Comparison of ENCODE assay signal across 8 mouse cellular contexts in the genomic region with DNA sequence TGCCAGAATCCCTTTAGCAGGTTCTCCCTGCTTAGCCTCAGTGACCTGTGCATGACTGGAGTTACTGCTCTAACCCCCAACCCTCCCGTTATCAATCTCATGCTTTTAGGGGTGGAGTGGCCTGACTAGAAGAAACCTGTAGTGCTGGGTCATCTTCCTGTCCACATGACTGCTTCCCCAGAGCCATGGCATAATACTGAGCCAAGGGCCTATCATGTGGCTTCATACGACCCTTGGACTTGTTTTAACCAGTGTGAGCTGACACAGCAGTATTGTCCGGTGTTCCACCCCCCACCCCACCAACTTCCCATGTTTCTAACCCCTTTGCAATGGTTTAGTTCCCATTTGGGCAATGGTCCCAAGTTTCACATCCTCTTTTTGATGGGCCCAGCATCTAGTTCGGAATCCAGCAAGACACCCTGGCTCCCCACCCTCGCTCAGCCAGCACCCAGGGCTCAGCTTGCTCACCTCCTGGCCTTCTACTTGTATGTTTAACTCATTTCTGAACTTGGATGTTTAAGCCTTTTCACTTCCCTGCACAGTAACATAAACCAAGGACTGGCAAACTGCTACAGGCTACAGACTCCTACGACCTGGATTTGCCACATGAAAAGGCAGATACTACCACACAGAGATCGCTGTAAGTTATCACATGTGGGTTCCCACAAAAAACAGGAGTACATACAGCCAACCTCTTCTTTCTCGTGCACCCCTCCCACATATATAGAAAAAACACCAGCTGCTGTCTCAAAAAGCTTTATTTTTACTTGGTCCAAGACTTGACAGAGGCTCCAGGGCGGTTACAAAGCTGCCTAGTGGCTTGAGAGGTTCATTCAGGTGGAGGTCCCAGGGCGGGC. TPM values are rescaled to one million over a fixed set of nuclear protein-coding genes. Genes with fewer than 3 reads are reported as not detected.
DNase-seq lines count a peak whose midpoint lies in the region; ATAC-seq and TF ChIP-seq lines count a peak whose summit lies in the region.

No protein-coding gene starts in this region.

- intact Hi-C loops in gastrocnemius, postnatal 14 days (cut with DNase I; ENCODE audit: low total_unique reads): no loop called here

- ATAC-seq in hematopoietic stem cell, adult 5-6 weeks (replicated peaks in 1 of 2; ENCODE audit: insufficient read depth in 1 of 2, low FRiP score in 2 of 2, low TSS enrichment in 1 of 2, low read depth in 1 of 2, poor library complexity in 2 of 2, severe bottlenecking in 2 of 2): peak; percentile 9 to 18; a peak in 3 of 4 replicates
- no peak for ATAC-seq in limb, embryonic 14.5 days (ENCODE audit: low FRiP score, low read depth)
- peak; percentile 57 for ATAC-seq in monocyte, adult 5-6 weeks (replicated peaks; ENCODE audit: insufficient number of reproducible peaks, low FRiP score, low TSS enrichment, poor library complexity, severe bottlenecking)
- no peak for ATAC-seq in activated CD4-positive, CD25-positive, alpha-beta regulatory T cell, adult 4 months

- peak; percentile 24; the same call in 1 of the 2 replicates for TF ChIP-seq POLR2A in cortical plate, adult 2 months (IDR thresholded peaks at IDR 0.05; ENCODE audit: extremely low read depth, insufficient read depth, low read length)
- TF ChIP-seq POLR2A in limb, embryonic 14.5 days (IDR thresholded peaks at IDR 0.05; ENCODE audit: borderline replicate concordance, extremely low read depth, insufficient read depth, insufficient read length): no peak

- 71% methylated on average over 10 of the region's 10 CpGs for WGBS in limb, embryonic 14.5 days

- peak overlapping the region; percentile 93; the same call in 1 of the 2 replicates for H3K4me3 ChIP-seq in cortical plate, adult 2 months (ENCODE audit: insufficient read depth, low read length)
- peak overlapping the region; percentile 73 for H3K4me3 ChIP-seq in limb, embryonic 14.5 days (replicated peaks; ENCODE audit: low read length)

- H3K4me2 ChIP-seq in limb, embryonic 14.5 days (replicated peaks; ENCODE audit: low read depth, low read length, severe bottlenecking): peak overlapping the region; percentile 83

- H3K9ac ChIP-seq in limb, embryonic 14.5 days (ENCODE audit: low read depth, low read length, severe bottlenecking): peak overlapping the region; percentile 67

- peak; percentile 24 for DNase-seq in gastrocnemius, postnatal 14 days
- DNase-seq in gastrocnemius, postnatal 10 days: no peak
- DNase-seq in limb, embryonic 14.5 days (ENCODE audit: low spot score): no peak
- no peak for DNase-seq in layer of hippocampus, postnatal 36 days

- H3K27ac ChIP-seq in cortical plate, adult 2 months (ENCODE audit: insufficient read depth, low read length): no peak overlapping the region
- peak overlapping the region; percentile 26; the same call in 1 of the 2 replicates for H3K27ac ChIP-seq in limb, embryonic 14.5 days (replicated peaks; ENCODE audit: low read depth, low read length)

- peaks cover 64% of the 10 kb centered on the region for H3K36me3 ChIP-seq in limb, embryonic 14.5 days (ENCODE audit: control insufficient read depth, insufficient read depth, low read length)

- no peaks in the 10 kb centered on the region for H3K9me3 ChIP-seq in limb, embryonic 14.5 days (ENCODE audit: control insufficient read depth, low read length)

- H3K4me1 ChIP-seq in cortical plate, adult 2 months (ENCODE audit: control insufficient read depth, insufficient read depth, low read length): peaks cover 6% of the 10 kb centered on the region; the same call in 1 of the 2 replicates
- peaks cover 32% of the 10 kb centered on the region for H3K4me1 ChIP-seq in limb, embryonic 14.5 days (ENCODE audit: control insufficient read depth, insufficient read depth, low read length)

- no peaks in the 10 kb centered on the region for H3K27me3 ChIP-seq in limb, embryonic 14.5 days (ENCODE audit: control insufficient read depth, insufficient read depth, low read length)

- TF ChIP-seq CTCF in cortical plate, adult 2 months (IDR thresholded peaks at IDR 0.05; ENCODE audit: extremely low read depth, insufficient read depth, low read length): no peak

RNA-seq across cellular contexts. Expression of a gene that starts 2.3 kb away (rescaled TPM):
- 100 to 1,000 TPM; 119 to 132 TPM for total RNA-seq in gastrocnemius, postnatal 14 days (2021)
- total RNA-seq in gastrocnemius, postnatal 10 days (2021): 100 to 1,000 TPM; 173 to 194 TPM
- 588 and 637 TPM in 2 replicates for polyA plus RNA-seq in cortical plate, adult 2 months (2012; rRNA removed)
- total RNA-seq in hematopoietic stem cell, adult 5-6 weeks (2017): 599 and 753 TPM in 2 replicates
- 1,503 and 2,450 TPM in 2 replicates for polyA plus RNA-seq in limb, embryonic 14.5 days (2012; rRNA removed)
- 4,726 and 4,986 TPM in 2 replicates for polyA plus RNA-seq in limb, embryonic 14.5 days (2014; fragmentation: Nextera tagmentation; extraction: Ambion mirVana)
- total RNA-seq in monocyte, adult 5-6 weeks (2017): 1,006 to 1,190 TPM (median 1,165 TPM) in 3 replicates
- polyA plus RNA-seq in activated CD4-positive, CD25-positive, alpha-beta regulatory T cell, adult 4 months (2017; shearing (Covaris generic)): 1,000 to 10,000 TPM; 1,527 to 1,850 TPM
- 100 to 1,000 TPM; 187 to 197 TPM for total RNA-seq in layer of hippocampus, postnatal 36 days (2021)

RNA-seq across cellular contexts. Expression of a gene that starts 9.3 kb away (rescaled TPM):
- total RNA-seq in gastrocnemius, postnatal 14 days (2021): 10 to 100 TPM; 20.1 to 22.4 TPM
- 10 to 100 TPM; 29.4 to 29.6 TPM for total RNA-seq in gastrocnemius, postnatal 10 days (2021)
- 99.4 and 103 TPM in 2 replicates for polyA plus RNA-seq in cortical plate, adult 2 months (2012; rRNA removed)
- total RNA-seq in hematopoietic stem cell, adult 5-6 weeks (2017): 18.0 and 28.0 TPM in 2 replicates
- polyA plus RNA-seq in limb, embryonic 14.5 days (2012; rRNA removed): 127 and 164 TPM in 2 replicates
- polyA plus RNA-seq in limb, embryonic 14.5 days (2014; fragmentation: Nextera tagmentation; extraction: Ambion mirVana): 133 and 140 TPM in 2 replicates
- 36.4 to 55.8 TPM (median 38.5 TPM) in 3 replicates for total RNA-seq in monocyte, adult 5-6 weeks (2017)
- polyA plus RNA-seq in activated CD4-positive, CD25-positive, alpha-beta regulatory T cell, adult 4 months (2017; shearing (Covaris generic)): 100 to 1,000 TPM in 1 of 2 experiments, 10 to 100 TPM in 1; 94.5 to 202 TPM
- 10 to 100 TPM; 73.5 to 80.8 TPM for total RNA-seq in layer of hippocampus, postnatal 36 days (2021)

RNA-seq across cellular contexts. Expression of a gene that starts 19.5 kb away (rescaled TPM):
- total RNA-seq in gastrocnemius, postnatal 14 days (2021): 10 to 100 TPM; 20.3 to 23.7 TPM
- 10 to 100 TPM; 29.4 to 36.9 TPM for total RNA-seq in gastrocnemius, postnatal 10 days (2021)
- polyA plus RNA-seq in cortical plate, adult 2 months (2012; rRNA removed): 41.7 and 47.4 TPM in 2 replicates
- 134 and 137 TPM in 2 replicates for total RNA-seq in hematopoietic stem cell, adult 5-6 weeks (2017)
- 120 TPM in 2 replicates for polyA plus RNA-seq in limb, embryonic 14.5 days (2012; rRNA removed)
- polyA plus RNA-seq in limb, embryonic 14.5 days (2014; fragmentation: Nextera tagmentation; extraction: Ambion mirVana): 119 and 126 TPM in 2 replicates
- total RNA-seq in monocyte, adult 5-6 weeks (2017): 18.0 to 33.4 TPM (median 23.3 TPM) in 3 replicates
- 10 to 100 TPM; 47.4 to 51.2 TPM for polyA plus RNA-seq in activated CD4-positive, CD25-positive, alpha-beta regulatory T cell, adult 4 months (2017; shearing (Covaris generic))
- total RNA-seq in layer of hippocampus, postnatal 36 days (2021): 10 to 100 TPM; 33.0 to 39.9 TPM

RNA-seq across cellular contexts. Expression of a gene that starts 22.8 kb away (rescaled TPM):
- 100 to 1,000 TPM; 167 to 213 TPM for total RNA-seq in gastrocnemius, postnatal 14 days (2021)
- 100 to 1,000 TPM; 142 to 150 TPM for total RNA-seq in gastrocnemius, postnatal 10 days (2021)
- 25.7 and 26.4 TPM in 2 replicates for polyA plus RNA-seq in cortical plate, adult 2 months (2012; rRNA removed)
- 8.5 and 11.3 TPM in 2 replicates for total RNA-seq in hematopoietic stem cell, adult 5-6 weeks (2017)
- polyA plus RNA-seq in limb, embryonic 14.5 days (2012; rRNA removed): 44.1 and 59.1 TPM in 2 replicates
- polyA plus RNA-seq in limb, embryonic 14.5 days (2014; fragmentation: Nextera tagmentation; extraction: Ambion mirVana): 35.8 and 37.3 TPM in 2 replicates
- 3.6 to 4.9 TPM (median 3.9 TPM) in 3 replicates for total RNA-seq in monocyte, adult 5-6 weeks (2017)
- 1 to 10 TPM; 9.3 to 9.8 TPM for polyA plus RNA-seq in activated CD4-positive, CD25-positive, alpha-beta regulatory T cell, adult 4 months (2017; shearing (Covaris generic))
- total RNA-seq in layer of hippocampus, postnatal 36 days (2021): 10 to 100 TPM; 14.5 to 18.6 TPM

RNA-seq across cellular contexts. Expression of a gene that starts 24.2 kb away (rescaled TPM):
- not detected for total RNA-seq in gastrocnemius, postnatal 14 days (2021)
- not detected for total RNA-seq in gastrocnemius, postnatal 10 days (2021)
- 0.11 and 0.13 TPM in 2 replicates for polyA plus RNA-seq in cortical plate, adult 2 months (2012; rRNA removed)
- not detected in 2 replicates for total RNA-seq in hematopoietic stem cell, adult 5-6 weeks (2017)
- polyA plus RNA-seq in limb, embryonic 14.5 days (2012; rRNA removed): 0.82 and 1.3 TPM in 2 replicates
- polyA plus RNA-seq in limb, embryonic 14.5 days (2014; fragmentation: Nextera tagmentation; extraction: Ambion mirVana): 1.2 and 2.0 TPM in 2 replicates
- total RNA-seq in monocyte, adult 5-6 weeks (2017): 3.2 TPM in 1 of 3 replicates, not detected in the others
- polyA plus RNA-seq in activated CD4-positive, CD25-positive, alpha-beta regulatory T cell, adult 4 months (2017; shearing (Covaris generic)): under 1 TPM in 1 of 2 experiments, not detected in 1; 0.44 TPM
- total RNA-seq in layer of hippocampus, postnatal 36 days (2021): not detected

Comparison
In these comparisons a context has a peak if more than half of its experiments do, and no peak if none do; other contexts are left out.
1. ATAC-seq: peak in hematopoietic stem cell, adult 5-6 weeks (2 of 2) and monocyte, adult 5-6 weeks (single experiment); none in limb, embryonic 14.5 days (single experiment) and activated CD4-positive, CD25-positive, alpha-beta regulatory T cell, adult 4 months (single experiment).